Mouse (Mus musculus): ENCODE measurements around the gene Otud7b. TPM values are rescaled to one million over a fixed set of nuclear protein-coding genes. Genes with fewer than 3 reads are reported as not detected.

The Otud7b gene
- polyA plus RNA-seq, 1 experiment, result 5.7 TPM

DNA sequence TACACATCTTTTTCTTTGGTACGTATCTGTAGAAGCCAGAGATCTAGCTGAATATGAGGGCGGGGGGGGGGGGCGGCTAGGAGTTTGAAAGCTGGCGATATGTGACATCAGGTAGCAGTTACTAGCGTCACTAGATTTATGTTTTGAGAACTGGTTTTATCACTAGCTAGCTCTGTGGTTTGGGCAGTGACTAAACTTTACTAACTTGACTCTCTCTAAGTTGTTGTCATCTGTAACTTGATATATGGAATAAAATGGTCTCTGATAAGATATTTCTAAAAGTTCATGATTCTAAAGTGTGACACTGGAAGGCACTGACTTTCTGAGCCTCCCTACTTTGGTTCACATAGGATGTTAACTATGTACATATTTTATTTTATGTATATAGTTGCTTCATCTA is 19.9 kb downstream of the Otud7b start:
- no peak for DNase-seq (ENCODE audit: low read depth, low spot score)
- WGBS, result 93% methylated on average over 5 of the region's 5 CpGs

DNA sequence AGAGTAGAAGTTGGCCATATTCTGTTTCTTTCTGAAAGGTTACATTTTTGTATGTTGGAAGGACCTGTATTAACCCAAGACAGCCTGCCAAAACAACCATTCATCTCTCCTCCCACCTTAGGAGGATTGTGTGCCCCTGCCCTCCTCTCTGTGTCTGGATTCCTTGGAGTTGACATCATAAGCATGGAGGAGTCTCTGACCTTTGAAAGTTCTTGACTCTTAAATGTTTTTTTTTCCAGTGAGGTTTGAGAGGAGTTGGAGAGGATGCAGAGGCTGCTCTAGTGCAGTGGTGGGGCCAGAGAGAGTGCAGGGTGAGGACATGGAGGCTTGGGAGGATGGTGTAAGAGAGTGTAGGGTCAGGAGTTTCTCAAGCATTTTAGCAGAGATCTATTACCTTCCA is 23.8 kb downstream of the Otud7b start:
- DNase-seq (ENCODE audit: low read depth, low spot score), result no peak

GRCm38 (mm10) chr3:96132478-96132877 is 28.2 kb downstream of the Otud7b start:
- 50% methylated on average over 3 of the region's 3 CpGs for WGBS
- DNase-seq (ENCODE audit: low read depth, low spot score), result no peak

DNA sequence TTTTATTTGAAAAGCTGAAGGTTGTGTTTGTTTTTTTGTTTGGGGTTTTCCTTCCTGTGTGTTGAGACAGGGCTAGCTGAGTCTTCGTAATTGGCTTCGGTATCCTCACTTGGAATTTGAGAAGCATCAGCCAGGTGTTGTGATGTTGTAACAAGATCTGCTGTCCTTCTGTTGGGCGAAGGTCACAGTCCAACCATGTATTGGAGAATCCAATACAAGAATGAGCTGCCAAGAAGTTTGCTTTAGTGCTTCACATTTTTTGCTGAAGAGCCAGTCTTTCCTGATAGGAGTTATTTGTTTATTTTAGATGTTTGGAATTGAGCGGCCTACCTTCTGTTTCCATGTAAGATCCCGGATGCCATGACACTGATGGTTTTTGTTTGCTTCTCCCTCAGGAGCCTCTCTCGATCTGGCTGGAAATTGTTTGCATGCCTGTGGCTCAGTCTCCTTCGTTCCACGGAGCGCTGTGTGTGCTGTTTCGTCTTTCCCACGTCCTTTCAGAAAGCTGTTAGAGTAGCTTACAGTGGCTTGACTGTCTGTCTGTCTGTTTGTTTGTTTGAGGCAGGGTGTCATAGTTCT is 29.1 kb downstream of the Otud7b start:
- DNase-seq (ENCODE audit: low read depth, low spot score), result no peak
- WGBS, result 55% methylated on average over 11 of the region's 11 CpGs

DNA sequence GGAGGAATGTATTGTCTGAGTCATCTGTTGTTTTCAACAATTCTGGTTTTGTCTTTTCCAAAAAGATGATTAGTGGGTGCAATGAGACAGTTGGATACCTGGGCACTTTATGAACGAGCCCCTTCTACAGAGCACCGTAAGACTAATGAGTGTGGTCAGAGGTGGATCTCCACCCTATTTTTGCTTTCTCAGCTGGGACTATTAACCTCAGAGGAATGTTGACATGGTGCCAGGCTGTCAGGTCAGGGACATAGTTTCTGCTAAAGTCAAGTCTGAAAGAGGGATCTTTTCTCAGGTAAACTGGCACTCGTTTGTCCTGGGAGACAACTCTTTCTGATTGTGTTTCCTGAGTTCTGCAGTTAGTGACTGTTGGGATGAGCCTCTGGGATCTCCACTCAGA is 30.7 kb downstream of the Otud7b start:
- WGBS, result 39% methylated on average over 3 of the region's 3 CpGs
- DNase-seq (ENCODE audit: low read depth, low spot score), result no peak

DNA sequence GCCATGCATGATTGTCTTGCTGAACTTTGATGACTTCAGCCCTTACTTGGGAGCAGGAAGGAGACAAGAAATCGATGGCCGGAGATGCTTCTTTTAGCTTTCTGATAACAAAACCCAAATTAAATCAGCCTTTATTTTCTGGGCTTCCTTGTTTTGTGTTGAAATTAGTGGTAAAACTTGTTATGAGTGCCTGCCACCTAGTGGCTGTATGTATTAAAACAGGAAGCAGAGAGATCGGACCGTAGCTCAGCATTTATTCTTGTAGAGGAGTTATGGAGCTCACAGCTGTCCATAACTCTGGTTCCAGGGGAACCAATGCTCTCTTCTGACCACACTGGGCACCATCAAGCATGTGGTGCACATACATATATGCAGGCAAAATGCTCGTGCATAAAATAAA is 43.6 kb downstream of the Otud7b start:
- DNase-seq (ENCODE audit: low read depth, low spot score), result peak; percentile 35

DNA sequence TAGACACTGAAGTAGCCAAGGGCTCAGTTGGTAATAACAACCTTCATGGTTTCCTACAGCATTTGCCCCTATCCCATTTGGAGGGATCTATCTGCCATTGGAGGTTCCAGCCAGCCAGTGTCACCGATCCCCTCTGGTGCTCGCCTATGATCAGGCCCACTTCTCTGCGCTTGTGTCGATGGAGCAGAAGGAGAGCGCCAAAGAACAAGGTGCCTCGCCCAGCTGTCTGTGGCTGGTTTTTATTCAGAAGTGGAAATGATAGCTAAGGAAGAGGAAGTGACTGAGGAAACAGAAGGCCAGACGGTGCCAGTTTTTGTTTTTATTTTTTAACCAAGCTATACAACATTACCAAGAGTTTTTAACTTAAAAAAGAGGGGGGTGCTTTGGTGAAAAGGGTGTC is 47.5 kb downstream of the Otud7b start:
- 84% methylated on average over 7 of the region's 7 CpGs for WGBS
- no peak for DNase-seq (ENCODE audit: low read depth, low spot score)

More for the DNA sequence above, 43.6 kb downstream of the Otud7b start:
- 10% methylated on average over 5 of the region's 5 CpGs for whole genome bisulfite sequencing

DNA sequence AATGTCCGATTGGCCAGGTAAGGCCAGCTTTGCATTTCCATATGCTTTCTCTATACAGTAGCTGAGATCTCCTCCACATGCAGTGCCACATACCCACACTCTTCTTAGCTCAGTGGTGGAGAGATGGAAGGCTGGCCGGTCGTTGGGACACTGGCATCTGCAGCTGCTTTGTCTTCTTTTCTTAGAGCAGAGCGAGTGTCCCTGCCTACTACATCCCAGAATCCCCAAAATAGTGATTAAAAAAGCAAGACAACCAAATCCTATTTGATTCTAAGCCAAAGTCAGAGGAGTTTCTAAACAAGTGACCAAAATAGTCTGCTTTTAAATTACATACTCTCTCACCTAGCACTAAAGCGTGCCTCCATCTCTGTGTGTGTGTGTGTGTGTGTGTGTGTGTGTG is 48.3 kb downstream of the Otud7b start:
- 92% methylated on average over 5 of the region's 5 CpGs for WGBS
- DNase-seq (ENCODE audit: low read depth, low spot score), result no peak

DNA sequence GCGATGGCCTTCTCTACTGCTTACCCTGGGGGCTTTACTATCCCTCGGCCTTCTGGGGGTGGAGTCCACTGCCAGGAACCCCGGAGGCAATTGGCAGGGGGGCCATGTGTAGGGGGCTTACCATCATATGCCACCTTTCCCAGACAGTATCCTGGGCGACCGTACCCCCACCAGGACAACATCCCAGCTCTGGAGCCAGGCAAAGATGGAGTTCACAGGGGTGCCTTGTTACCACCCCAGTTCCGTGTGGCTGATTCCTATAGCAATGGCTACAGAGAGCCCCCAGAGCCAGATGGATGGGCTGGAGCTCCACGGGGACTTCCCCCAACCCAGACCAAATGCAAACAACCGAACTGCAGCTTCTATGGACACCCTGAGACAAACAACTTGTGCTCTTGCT is 51.2 kb downstream of the Otud7b start:
- no peak for DNase-seq (ENCODE audit: low read depth, low spot score)
- WGBS, result 86% methylated on average over 8 of the region's 8 CpGs

DNA sequence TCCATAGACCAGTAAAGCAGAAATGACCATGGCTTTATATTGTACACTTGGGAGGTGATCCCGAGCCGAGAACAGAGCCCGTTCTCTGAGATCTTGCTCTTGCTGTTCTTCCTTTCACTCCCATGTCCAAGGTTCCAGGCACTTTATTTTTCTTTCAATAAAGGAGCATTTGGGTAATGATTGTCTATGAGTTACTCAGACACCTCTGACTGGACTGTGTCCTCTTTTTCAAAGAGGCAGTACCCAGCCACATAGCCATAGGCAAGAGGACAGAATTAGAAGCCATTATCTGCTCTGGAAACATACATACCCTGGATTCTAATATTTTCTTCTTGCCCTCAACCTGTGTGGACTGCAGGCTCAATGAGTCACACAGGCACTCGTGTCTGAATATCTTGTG is 55.5 kb downstream of the Otud7b start:
- peak; percentile 21 for DNase-seq (ENCODE audit: low read depth, low spot score)
- WGBS, result 21% methylated on average over 4 of the region's 4 CpGs

DNA sequence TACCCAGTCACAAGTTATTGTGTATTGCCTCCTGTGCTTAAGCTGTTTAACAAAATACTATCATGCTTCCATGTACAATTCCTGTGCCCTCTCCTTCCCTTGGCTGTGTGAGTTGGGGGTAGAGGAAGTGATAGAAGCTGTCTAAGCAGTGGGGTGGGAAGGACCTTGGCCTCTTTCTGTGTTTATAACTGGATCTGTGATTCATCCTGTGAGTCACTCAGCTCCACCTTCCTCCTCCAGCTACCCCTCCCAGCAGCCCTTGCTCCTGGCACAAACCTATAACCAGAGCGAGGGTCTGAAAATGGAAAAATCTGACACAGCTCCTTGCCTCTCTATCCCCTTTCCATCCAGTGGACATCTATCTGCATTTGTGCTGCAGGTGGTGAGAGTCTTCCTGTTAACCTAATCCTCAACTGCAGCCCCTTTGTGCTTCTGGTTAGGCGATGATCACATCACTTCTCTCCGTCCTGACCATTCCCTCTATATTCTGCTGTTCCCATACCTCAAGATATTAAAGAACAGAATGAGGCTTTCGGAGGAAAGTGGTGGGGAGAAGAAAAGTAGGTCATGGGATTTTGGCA is 56.0 kb downstream of the Otud7b start:
- 6% methylated on average over 4 of the region's 4 CpGs for WGBS
- DNase-seq (ENCODE audit: low read depth, low spot score), result peak; percentile 79

- peak; percentile 88 for DNase-seq (ENCODE audit: low read depth, low spot score)
- WGBS, result under 1% methylated on average over 12 of the region's 12 CpGs
These were observed 56.6 kb downstream of the Otud7b start for GRCm38 (mm10) chr3:96160803-96161516.

DNA sequence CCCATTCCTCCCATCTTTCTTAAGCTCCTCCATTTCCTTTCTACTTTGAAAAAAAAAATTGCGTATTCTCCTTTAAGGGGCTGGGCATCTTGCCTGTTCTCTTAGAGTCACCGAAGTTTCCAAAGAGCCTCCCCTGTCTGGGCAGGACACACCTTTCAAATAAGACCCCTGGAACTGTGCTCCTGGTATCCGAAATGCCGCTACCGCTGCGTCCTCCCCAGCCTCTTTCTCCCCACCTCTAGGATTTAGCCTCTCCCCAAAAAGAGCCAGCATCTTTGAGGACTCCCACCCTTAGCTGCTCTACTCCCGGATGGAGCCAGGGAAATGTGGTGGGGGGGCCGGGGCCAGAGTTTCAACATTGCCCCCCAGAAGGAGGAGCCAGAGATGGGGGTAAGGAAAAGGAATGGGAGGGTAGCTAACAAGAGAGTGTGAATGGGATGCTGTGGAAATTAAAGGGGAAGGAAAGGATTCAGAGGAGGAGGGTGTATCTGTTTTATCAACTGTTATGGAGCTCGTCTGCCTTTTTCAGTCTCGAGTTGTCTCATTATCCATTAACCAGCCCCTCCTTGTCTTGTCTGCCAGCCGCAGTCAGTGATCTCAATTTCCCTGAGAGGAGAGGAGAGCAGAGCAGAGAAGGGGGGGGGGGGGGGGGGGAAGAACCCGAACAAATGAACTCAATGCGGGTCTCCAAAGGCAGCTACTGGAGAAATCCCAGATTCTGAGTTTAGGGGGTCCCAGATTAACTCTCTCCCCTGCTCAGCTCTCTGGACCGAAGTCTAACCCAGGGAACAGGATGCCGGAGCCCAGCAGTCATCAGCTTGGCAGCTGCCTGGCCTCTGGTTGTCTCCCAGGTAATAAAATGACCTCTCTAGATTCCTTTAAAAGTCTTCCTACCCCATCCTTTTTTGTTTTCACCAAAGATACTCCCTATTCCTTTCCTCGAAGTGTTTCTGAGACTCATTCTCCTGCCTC is 57.8 kb downstream of the Otud7b start, which contains the start of gene Mtmr11:
TSS of gene Mtmr11 (plus strand) at position 136 of the 972 bp plus-strand sequence.
- WGBS, result 3% methylated on average over 16 of the region's 16 CpGs
- DNase-seq (ENCODE audit: low read depth, low spot score), result peak; percentile 45

- WGBS, result 84% methylated on average over 6 of the region's 6 CpGs
- no peak for DNase-seq (ENCODE audit: low read depth, low spot score)
These were observed 58.7 kb downstream of the Otud7b start for GRCm38 (mm10) chr3:96163040-96163439.

DNA sequence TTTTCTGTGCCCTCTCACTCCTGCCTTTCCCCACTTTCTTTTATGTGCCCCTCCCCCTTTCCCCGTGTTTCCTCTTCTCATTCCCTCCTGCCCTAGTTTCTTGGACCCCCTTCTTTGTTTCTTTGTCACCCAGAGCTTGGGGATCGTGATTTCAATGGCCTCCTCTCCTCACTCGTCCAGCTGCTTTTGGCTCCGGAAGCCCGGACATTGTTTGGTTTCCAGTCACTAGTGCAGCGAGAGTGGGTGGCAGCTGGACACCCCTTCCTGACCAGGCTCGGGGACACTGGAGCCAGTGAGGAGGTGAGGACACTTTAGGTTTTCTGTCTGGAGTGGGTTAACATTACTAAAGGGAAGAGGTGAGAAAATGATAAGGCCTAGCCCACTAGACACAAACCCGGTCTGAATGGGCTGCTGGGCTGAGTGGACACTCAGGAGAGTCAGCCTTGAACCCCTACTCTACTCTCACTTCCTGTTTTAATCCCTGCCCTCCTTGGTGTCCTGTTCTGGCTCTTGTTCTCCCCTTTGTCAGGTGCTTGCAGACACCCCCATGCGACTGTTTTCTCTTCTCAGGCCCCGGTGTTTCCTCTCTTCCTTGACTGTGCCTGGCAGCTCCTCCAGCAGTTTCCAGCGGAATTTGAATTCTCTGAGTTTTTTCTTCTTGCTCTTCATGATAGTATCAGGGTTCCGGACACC is 64.3 kb downstream of the Otud7b start:
- WGBS, result 72% methylated on average over 12 of the region's 12 CpGs
- no peak for DNase-seq (ENCODE audit: low read depth, low spot score)

GRCm38 (mm10) chr3:96170276-96170675 is 65.9 kb downstream of the Otud7b start:
- 88% methylated on average over 4 of the region's 4 CpGs for WGBS
- no peak for DNase-seq (ENCODE audit: low read depth, low spot score)

GRCm38 (mm10) chr3:96170976-96171545 is 66.7 kb downstream of the Otud7b start:
- DNase-seq (ENCODE audit: low read depth, low spot score), result no peak
- WGBS, result 49% methylated on average over 10 of the region's 10 CpGs

GRCm38 (mm10) chr3:96171583-96172196 is 67.4 kb downstream of the Otud7b start:
- WGBS, result 8% methylated on average over 18 of the region's 18 CpGs
- peak; percentile 48 for DNase-seq (ENCODE audit: low read depth, low spot score)

Data from large intestine, adult 2 months (tissue).